Mouse (Mus musculus): ENCODE measurements around the gene Zfp384.
"Not testable (repeated sequence)": the region's sequence is repeated elsewhere in the genome, so short reads cannot be mapped to it uniquely, and the experiment has no call there.

Zfp384 gene

DNA sequence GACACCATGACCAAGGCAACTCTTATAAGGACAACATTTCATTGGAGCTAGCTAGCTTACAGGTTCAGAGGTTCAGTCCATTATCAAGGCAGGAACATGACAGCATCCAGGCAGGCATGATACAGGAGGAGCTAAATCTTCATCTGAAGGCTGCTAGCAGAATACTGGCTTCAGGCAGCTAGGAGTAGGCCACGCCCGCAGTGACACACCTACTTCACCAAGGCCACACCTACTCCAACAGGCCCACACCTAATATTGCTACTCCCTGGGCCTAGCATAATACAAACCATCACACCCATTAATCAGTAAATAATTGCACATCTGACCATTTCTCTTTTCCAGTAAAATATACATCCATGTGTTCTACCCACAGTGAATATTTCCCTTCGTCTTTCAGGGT is 8.7 kb downstream of the Zfp384 start:
- DNase-seq = no peak

DNA sequence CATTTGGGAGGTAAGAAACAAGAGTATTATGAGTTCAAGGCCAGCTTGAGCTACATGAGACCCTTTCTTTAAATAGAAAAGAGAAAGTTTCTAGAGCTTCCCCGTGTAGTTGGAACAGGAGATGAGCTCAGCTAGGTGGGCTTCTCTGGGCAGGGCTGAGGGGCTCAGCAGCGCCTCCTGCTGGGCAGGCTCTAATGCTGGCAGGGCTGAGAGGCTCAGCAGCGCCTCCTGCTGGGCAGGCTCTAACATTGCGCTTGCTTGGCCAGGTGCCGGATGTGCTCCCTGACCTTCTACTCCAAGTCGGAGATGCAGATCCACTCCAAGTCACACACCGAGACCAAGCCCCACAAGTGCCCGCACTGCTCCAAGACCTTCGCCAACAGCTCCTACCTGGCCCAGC is 21.6 kb downstream of the Zfp384 start:
- peak; percentile 60 for DNase-seq

DNA sequence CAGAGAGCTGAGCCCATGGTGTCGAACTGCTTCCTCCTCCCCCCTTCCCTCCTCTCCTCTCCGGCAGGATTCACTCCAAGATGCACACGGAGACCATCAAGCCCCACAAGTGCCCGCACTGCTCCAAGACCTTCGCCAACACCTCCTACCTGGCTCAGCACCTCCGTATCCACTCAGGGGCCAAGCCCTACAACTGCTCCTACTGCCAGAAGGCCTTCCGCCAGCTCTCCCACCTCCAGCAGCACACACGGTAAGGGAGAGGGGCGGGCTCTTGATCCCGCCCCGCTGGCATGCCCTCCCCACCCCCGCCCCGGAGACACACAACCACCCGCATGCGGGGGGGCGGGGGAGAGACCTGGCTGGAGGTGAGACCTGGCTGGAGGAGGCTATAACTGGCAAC is 22.7 kb downstream of the Zfp384 start:
- no peak for DNase-seq

DNA sequence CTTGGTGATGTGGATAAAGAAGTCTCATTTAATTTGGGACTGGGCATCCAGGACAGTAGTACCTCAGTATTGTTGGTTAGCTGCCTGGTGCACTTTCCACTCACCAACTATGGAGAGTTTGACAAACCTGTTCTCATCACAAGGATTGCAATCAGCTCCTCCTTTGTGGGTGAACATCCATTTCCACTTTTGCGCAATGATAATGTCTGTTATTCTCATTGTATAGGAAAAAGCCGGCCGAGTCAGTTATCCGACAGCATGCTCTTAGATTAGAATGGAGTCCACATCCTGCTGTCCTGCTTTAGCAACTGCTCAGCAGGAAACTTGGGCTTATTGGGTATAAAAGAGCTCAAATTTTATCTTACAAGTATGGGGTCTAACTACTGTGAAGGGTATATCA is 29.7 kb downstream of the Zfp384 start:
- no peak for DNase-seq

DNA sequence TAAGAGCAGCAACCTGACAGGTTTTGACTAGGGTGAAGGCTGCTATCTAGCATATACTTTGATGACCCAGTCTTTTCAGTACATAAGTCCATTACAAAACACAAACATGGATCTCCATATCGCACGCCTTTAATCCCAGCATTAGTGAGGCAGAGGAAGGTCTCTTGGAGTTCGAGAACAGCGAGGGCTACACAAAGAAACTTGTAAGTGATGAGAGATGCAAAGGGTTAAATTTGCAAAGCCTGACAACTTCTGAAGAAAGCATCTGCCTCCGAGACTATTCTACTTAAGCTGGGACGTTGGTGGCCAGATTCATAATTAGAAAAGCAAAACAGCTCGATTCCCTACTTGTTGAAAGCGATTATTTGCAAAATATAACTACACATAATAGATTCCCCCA is 30.2 kb downstream of the Zfp384 start:
- no peak for DNase-seq

DNA sequence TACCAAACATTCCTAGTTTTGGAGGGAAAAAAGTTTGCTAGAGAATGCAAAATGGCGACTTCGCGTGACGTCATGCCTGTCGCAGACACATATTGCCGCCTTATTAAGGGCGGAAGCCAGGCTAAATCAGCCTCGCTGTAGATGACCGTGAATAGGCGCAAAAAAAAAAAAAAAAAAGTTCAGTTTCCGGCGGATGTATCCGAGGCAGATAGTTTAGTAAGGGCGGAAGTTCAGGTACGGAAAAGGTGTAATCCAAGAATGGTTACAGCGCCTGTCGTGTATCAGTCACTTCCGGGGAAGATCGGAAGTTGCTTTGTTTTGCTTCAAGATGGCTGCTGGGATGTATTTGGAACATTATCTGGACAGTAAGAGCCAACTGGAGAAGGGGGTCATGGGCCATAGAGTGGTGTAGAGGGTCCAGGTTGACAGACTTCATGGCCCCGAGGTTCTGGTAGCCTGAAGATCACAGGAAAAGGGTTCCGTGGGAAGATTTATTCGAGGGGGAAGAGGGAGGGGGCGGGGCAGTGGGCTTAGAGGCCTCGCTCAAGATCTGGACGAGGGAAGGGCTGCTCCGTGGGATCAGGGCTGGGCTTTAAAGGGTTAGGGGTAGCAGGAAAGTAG is 30.7 kb downstream of the Zfp384 start, which contains the start of gene Ing4:
Gene Ing4, plus strand, starts transcription at position 228 of the 621 bp plus-strand sequence.
- peak; percentile 97 for DNase-seq

DNA sequence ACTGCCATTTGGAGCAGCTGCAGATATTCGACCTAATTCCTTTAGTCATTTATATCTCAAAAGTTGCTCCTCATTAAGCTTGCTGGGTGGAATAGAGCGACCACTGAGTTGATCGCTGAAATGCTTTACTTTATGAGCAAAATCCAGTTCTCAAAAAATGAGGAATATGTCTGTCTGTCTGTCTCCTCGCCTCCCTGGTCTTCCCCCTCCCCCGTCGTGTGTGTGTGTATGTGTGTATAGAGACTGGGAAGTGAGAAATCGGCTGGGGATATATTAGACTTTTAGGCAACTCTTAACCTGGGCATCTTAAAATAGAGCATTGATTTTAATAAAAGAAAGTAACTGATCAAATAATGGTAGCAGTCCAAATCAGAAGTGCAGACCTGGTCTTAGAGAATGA is 31.3 kb downstream of the Zfp384 start:
- DNase-seq = no peak

DNA sequence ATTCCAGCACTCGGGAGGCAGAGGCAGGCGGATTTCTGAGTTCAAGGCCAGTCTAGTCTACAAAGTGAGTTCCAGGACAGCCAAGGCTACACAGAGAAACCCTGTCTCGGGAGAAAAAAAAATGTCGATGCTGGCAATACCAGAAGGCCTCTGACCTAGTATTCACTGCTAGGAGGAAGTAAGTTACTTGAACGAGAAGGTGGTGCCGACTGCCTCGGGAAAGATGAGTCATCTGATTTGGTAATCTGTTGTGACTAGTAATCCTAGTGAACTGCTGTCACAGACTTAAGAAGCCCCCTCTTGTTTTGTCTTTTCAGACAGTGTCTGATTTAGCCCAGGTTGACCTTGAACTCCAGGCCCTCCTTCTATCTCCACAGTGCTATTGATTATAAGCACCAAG is 32.1 kb downstream of the Zfp384 start:
- no peak for DNase-seq

DNA sequence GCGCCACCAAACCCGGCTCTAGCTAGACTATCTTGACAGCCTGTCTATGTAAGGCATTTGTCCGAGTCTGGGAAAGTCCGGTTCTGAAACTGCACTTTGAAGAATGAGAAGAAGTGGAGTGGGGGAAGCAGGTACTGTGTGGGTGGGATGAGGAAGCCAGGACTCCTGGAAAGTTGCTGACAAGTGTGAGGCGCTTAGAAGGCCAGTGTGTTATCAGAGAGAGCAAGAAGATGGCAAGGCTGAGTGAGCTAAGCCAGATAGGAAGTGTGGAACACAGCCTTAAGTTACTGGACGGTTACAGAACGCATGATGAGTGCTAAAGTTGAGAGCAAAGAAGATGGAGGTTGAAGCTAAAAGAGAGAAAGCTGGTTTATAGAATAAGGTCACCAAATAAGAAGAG is 33.1 kb downstream of the Zfp384 start:
- no peak for DNase-seq

DNA sequence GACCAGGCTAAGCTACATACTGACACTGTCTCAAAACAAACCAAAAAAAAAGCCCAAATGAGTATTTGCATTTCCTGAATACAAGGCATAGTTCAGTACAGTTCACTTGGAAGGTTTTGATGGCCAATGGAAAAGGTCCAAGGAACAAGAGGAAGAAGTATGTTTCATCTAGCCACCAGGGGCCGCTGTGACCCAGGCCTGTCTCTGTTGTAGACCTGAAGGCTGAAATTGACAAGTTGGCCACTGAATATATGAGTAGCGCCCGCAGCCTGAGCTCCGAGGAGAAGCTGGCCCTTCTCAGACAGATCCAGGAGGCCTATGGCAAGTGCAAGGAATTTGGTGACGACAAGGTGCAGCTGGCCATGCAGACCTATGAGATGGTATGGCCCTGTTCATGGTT is 37.7 kb downstream of the Zfp384 start:
- DNase-seq = peak; percentile 92

DNA sequence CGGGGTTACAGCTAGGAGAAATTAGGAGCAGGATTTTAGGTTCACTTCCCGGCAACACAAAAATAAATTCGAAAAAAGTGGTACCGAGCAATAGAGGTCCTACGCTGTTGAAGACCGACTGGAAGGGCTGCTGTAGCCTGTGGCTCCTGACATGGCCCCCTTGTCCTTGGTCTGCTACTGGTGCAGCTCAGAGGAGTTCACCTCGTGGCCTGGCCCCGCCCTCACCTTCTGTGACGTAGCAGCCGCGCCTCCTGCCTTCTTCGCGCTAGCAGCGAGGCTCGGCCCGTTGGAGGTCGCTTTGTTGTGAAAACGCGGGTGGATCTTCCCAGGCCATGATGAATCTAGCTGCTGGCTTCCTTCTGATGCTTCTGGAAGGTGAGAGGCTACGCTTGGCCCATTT is 40.7 kb downstream of the Zfp384 start, which contains the start of gene Acrbp:
Gene Acrbp, plus strand, starts transcription at position 12 of the 400 bp plus-strand sequence.
- DNase-seq = no peak

DNA sequence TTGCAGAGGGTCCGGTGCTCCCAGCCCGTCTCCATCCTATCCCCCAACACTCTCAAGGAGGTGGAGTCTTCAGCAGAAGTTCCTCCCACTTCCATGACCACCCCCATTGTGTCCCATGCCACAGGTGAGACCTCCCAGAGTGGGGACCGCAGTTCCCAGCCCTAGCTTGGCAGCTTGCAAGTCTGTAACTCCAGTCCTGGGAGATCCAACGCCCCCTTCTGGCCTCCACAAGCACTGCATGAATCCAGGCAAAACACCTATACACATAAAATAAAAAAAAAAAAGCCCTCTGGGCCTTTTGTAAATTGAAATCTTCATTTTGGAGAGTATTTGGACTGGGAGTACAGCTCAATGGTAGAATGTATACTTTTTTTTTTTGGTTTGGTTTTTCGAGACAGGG is 42.3 kb downstream of the Zfp384 start:
- DNase-seq = no peak

DNA sequence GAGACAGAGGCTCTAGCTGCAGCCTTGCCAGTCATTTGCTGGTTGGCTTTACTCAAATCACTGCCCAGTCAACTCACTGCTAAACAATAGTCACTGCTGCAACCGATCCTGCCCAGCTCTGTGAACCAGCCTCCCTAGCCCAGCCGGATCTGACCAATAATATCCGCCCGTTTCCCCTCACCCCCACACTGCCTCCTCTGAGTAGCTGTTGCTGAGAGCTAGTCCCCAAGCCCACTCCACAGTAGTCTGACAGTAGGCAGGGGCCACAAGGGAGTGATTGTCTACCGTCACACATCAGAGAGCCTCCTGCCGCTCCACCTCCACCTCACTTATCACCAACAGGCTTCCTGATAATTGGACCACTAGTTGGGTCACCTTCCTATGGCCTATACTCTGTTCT is 52.5 kb downstream of the Zfp384 start:
- no peak for DNase-seq

DNA sequence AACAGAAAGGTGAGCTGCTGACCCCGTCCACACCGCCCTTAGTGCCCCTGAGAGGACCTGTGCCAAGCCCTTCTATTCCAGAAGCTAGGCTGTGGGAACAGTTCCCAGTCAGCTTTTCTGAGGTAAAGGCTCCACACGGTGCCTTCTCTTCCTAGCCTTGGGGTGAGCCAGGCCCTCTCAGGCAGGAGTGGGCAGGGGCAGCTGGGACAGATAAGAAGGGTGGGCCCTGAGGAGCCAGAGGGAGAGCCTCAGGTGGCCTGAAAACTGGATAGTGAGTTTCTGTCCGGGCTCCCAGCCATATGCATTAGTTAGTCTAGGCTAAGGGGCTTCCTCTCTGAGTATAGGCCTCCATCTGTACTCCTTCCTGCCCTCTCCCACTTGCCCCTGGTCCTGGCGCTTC is 53.6 kb downstream of the Zfp384 start:
- no peak for DNase-seq

DNA sequence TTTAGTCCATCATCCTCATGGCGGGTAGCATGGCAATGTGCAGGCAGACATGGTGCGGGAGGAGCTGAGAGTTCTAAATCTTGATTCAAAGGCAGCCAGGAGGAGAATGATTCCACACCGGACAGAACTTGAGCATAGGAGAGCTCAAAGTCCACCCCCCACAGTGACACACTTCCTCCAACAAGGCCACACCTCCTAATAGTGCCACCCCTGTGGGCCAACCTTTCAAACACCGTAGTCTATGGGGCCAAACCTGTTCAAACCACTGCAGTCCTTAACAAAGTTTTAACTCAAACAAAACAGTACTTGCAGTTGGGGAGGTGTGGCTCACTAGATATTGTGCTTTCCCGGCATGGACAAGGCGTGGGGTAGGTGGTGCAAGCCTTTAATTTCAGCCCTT is 55.0 kb downstream of the Zfp384 start:
- no peak for DNase-seq

DNA sequence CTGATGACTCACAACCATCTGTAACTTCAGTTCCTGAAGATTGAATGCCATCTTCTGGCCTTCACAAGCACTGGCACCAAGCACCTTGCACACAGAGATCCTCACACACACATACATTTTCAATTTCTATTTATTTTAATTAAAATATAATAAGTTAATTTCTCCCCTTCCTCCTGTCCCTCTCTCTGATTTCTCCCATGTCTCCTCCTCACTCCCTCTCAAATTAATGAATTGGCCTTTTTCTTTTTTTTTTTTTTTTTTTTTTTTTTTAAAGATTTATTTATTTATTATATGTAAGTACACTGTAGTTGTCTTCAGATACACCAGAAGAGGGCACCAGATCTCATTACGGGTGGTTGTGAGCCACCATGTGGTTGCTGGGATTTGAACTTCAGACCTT is 56.3 kb downstream of the Zfp384 start:
- DNase-seq = not testable (repeated sequence)

DNA sequence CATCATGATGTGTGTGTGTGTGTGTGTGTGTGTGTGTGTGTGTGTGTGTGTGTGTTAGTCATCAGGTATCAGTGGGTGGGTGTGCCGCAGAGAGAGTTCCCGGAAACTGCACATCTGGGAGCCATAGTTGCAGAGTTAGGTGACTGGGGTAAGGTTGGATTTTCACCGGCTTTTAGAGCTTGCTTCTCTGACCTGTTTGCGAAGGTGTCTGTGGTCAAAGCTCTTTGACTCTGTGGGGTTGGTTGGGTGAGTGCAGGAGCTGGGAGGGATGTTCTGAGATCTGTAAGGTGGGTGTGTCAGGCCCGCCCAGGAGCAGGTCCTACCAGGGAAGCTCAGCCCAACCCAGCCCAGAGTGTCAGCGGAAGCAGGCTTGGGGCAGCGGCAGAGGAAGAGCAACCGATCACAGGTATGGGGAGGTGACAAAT is 58.6 kb downstream of the Zfp384 start, which contains the start of gene Lpar5:
Gene Lpar5, plus strand, starts transcription at position 350 of the 425 bp plus-strand sequence.
- DNase-seq = no peak

DNA sequence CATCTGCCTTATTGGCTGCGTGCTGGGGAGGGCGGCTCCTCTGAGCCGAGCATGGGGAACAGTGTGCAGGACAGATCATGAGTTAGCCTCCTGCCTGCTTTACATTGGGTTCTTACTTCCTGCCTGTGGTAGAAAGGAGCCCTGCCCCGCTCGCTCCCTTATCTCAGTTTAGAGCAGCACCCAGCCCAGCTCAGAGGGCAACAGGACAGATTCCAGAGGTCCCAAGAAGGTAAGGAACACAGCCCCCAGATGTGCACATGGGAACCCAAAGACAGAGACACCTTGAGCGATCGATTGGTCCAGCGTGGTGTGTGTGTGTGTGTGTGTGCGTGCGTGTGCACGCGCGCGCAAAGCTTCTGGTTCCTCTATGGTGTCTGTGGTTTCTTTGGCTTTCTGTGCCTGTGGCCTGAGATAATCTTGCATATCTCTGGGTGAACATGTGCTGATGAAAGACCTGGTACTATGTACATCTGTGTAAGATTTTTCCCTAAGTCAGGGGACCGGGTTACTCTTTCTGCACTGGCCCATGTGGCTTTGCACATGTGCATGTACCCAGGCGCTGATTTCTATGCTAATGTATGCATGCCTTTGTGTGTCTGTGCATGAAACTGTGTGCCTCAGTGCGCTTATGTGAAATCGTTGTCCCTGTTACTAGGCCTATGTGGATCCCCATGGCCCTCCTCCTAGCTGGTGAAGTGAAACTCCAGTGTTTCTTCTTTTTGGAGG is 62.4 kb downstream of the Zfp384 start:
- no peak for DNase-seq

DNA sequence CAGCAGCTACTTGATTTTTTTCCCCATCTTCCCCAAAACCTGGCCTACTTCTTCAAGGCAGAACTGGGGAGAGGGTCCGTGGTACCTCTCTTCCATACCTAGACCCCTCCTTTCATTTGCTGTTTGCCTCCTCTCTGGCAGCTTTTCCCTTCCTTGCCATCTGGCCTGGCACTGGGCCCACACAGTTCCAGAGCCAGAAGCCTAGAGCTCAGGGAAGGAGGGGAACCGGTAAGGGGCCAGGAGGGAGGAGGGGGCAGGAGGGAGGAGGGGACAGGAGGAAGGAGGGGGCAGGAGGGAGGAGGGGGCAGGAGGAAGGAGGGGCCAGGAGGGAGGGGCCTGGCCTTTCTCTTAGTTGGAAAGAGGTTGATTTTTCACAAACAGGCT is 62.9 kb downstream of the Zfp384 start:
- DNase-seq = peak; percentile 62

DNA sequence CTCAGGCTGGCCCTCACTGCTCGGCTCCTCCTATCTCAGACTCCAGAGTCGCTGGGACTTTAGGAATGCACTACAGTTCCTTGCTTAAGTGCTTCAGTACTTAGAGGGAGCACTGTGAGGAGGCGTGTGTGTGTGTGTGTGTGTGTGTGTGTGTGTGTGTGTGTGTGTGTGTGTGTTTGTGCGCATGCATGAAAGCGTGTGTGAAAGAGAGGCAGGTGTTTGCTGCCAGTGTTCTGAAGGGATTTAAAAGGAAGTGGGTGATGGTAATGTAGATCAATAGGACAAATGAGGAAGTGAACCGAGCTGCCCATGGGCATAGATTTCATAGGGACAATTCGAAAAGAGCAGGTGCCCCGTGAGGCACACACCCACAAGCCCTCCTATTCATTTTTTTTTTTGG is 64.9 kb downstream of the Zfp384 start:
- no peak for DNase-seq

DNA sequence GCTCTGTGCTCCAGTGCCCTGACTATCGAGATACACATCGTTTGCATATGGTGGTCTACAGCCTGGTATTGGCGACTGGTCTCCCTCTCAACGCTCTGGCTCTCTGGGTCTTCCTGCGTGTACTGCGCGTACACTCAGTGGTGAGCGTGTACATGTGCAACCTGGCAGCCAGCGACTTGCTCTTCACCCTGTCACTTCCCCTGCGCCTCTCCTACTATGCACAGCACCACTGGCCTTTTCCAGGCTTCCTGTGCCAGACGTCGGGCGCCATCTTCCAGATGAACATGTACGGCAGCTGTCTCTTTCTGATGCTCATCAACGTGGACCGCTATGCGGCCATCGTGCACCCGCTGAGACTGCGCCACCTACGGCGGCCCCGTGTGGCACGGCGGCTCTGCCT is 72.4 kb downstream of the Zfp384 start:
- no peak for DNase-seq

DNA sequence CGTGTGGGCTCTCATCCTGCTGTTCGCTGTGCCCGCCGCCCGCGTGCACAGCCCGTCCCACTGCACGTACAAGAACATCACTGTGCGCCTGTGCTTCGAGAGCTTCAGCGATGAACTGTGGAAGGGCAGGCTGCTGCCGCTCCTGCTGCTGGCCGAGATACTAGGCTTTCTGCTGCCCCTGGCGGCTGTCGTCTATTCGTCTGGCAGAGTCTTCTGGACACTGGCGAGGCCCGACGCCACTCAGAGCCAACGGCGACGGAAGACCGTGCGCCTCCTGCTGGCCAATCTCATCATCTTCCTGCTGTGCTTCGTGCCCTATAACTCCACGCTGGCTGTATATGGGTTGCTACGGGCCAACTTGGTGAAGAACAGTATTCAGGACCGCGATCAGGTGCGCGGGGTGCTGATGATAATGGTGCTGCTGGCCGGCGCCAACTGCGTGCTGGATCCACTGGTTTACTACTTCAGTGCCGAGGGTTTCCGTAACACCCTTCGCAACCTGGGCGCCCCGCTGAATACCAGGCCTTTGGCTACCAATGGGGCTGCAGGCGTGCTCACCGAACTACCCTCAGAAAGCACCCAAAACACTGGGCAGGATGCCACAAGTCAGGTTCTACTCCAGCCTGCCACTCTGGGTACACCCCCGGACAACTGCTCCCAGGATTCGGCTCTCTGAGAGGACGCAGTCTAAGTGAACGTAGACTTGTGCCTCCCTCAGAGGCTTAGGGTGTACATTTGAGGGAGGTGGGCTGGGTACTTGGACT is 73.0 kb downstream of the Zfp384 start:
- peak; percentile 96 for DNase-seq

DNA sequence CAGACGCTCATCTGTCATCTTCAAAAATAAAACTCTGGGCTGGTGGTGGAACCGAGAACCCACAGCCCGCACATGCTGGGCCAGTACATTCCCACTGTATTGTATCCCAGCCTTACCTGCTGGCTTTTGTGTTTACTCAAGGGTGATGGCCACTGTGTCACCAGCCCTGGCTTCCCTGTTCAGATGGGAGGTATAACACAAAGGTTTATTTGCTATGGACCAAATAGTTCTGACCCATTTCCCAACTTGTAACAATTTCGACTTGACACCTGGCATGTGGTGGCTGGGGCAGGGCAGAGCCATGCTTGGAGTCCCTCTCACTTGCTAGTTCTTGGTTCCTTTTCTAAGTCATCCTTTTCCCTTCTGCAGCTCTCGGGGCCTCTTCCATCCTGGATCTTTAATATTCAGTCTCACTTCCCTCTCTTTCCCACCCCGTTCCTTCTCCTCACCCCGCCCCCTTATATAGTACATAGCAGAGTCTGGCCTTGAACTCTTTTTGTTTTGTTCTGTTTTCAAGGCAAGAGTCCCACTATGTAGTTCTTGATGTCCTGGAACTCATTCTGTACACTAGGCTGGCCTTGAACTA is 73.9 kb downstream of the Zfp384 start:
- DNase-seq = no peak
